Mouse (Mus musculus) limb, embryonic 10.5 days (tissue): Measurements from ENCODE around the gene Hist2h3b. TPM values are rescaled to one million over a fixed set of nuclear protein-coding genes. Genes with fewer than 3 reads are reported as not detected.
"Not testable (repeated sequence)": the region's sequence is repeated elsewhere in the genome, so short reads cannot be mapped to it uniquely, and the experiment has no call there.

Source experiments
- DNase-seq: peaks from one replicate; pipeline ENCODE4 v3.0.0-alpha.2; 2017; ENCODE audit warnings: low spot score
- H3K27ac ChIP-seq: fragments of 300-500 bp; sonication (generic); 2 replicates; pipeline ENCODE4 v1.5.1; 2016; ENCODE audit warnings: mild to moderate bottlenecking
- H3K27me3 ChIP-seq: fragments of 300-500 bp; sonication (generic); 2 replicates; pipeline ENCODE4 v1.6.1; 2016; ENCODE audit warnings: low read depth, mild to moderate bottlenecking; ENCODE audit not compliant: poor library complexity, severe bottlenecking
- H3K36me3 ChIP-seq: fragments of 300-500 bp; sonication (generic); 2 replicates; pipeline ENCODE4 v1.6.1; 2016; ENCODE audit warnings: mild to moderate bottlenecking, moderate library complexity
- H3K4me1 ChIP-seq: fragments of 300-500 bp; sonication (generic); 2 replicates; pipeline ENCODE4 v1.6.1; 2016
- H3K4me3 ChIP-seq: fragments of 300-500 bp; sonication (generic); 2 replicates; pipeline ENCODE4 v1.5.1; 2016; ENCODE audit warnings: mild to moderate bottlenecking, moderate library complexity
- H3K9me3 ChIP-seq: fragments of 300-500 bp; sonication (generic); replicated peaks from 2 replicates; pipeline ENCODE4 v1.6.1; 2016; ENCODE audit warnings: mild to moderate bottlenecking
- WGBS: fragments of 180-500 bp; shearing (Covaris S2); methylation state at CpG from one replicate; pipeline ENCODE4 v1.1.7; 2016; 5-methylcytosine and 5-hydroxymethylcytosine counted together
- polyA plus RNA-seq: library from polyadenylated mRNA; unstranded; fragments of >200 nt; fragmentation: Nextera tagmentation; extraction: Ambion mirVana; gene quantifications from 2 replicates; pipeline ENCODE4 v1.2.1, GENCODE M21; 2016

The Hist2h3b gene
- polyA plus RNA-seq, 1 experiment from 2014 or later = 54.0 TPM

DNA sequence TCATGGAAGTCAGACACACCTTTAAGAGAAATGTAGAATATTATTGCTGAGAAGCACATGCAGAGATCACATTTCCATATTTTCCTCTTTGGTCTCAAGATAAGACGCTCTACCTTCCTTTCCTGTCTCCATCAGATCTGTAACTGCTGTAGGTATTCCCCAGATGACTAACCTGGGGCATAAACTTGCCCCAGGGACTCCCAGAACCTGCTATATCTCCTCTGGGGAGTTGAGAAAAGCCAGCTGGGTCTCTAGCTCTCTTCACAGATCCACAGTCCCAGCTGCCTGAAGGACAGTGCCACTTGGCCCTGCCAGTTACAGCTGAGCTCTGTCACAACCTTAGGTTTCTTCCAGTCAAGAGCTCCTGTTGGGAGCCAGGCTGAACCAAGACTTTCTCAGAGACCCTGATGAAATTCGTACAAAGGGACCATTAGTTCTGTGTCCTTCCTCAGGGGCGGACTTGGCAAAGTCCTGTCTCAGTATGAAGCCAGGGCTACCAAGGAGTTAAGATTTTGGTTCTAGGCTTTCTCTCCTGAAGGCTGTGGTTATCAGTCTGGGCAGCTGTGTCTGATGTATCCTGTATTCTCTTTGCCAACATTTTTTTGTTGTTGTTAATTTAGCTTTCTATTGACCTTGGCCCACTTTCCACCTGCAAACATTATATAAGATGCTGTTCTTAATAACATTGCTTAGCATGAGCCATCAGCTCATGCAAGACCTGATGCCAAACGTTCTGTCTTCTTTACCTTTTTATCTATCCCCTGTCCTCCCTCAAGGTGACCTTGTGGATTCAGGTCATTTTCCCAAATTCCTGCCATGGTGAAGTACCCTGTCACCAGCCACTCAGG is 37.3 kb upstream of the Hist2h3b start:
- 78% methylated on average over 4 of the region's 4 CpGs for WGBS
- no peaks in the 10 kb centered on the region for H3K36me3 ChIP-seq
- H3K27ac ChIP-seq = no peak overlapping the region
- H3K27me3 ChIP-seq = no peaks in the 10 kb centered on the region
- DNase-seq = no peak
- no peak overlapping the region for H3K4me3 ChIP-seq
- H3K4me1 ChIP-seq = peaks cover 2% of the 10 kb centered on the region; the same call in 1 of the 2 replicates
- no peaks in the 10 kb centered on the region for H3K9me3 ChIP-seq

DNA sequence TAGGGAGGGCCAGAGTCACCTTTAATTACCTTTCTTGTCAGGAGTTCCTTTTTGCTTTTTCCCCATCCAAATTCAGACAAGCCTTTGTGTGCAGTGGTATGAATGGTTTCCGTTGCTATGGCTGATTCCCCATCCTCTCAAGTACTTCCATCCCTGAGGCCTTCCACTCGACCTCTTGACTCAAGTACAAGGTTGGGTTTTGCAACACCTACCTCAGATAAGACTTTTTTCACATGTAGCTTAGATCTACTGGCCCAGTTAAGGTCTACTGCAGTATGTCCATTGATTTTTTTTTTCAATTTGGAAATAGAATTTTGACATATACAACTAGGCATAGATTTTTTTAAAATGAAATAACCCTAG is 36.7 kb upstream of the Hist2h3b start:
- H3K27me3 ChIP-seq = no peaks in the 10 kb centered on the region
- H3K4me1 ChIP-seq = peaks cover under 1% of the 10 kb centered on the region; the same call in 1 of the 2 replicates
- no peak overlapping the region for H3K4me3 ChIP-seq
- H3K36me3 ChIP-seq = no peaks in the 10 kb centered on the region
- H3K27ac ChIP-seq = no peak overlapping the region
- H3K9me3 ChIP-seq = no peaks in the 10 kb centered on the region
- DNase-seq = no peak
- WGBS = 68% methylated on average over 2 of the region's 2 CpGs

DNA sequence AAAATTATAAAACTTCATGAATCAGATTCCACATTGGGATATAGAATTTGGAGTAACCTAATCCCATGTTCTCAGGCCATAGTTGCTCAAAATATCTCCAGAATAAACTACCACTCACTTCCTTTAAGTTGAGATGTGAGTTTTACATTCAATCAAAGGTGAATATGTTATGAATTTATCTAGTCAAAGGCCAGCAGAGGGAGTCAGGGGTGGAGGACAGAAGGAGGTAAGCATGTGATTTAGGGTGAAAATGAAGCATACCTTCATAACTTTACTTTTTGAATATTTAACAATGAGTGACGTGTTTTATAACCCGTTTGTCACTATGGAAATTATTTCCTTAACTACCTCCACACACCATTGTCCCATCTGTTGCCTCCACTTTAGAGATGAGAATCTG is 33.5 kb upstream of the Hist2h3b start:
- H3K27me3 ChIP-seq = no peaks in the 10 kb centered on the region
- no peak overlapping the region for H3K4me3 ChIP-seq
- 87% methylated on average over 2 of the region's 2 CpGs for WGBS
- DNase-seq = no peak
- no peaks in the 10 kb centered on the region for H3K36me3 ChIP-seq
- peaks cover 12% of the 10 kb centered on the region for H3K4me1 ChIP-seq
- H3K9me3 ChIP-seq = no peaks in the 10 kb centered on the region
- H3K27ac ChIP-seq = no peak overlapping the region

DNA sequence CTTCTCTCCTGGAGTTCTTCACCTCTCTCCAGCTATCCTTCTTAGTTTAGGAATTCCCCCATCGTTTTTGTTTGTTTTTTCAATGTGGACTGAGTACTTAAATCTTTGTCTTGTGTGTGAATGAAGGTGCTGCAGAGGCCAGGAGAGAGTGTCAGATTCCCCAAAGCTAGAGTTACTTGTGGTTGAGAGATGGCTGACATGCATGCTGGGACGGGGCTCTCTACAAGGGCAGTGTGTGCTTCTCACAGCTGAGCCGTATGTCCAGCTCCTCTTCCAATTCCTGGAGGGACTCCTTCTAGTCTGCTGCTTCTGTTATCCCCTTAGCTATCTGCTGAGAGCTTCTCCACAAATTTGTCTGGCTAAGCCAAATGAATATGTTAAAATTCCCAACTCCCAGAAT is 32.6 kb upstream of the Hist2h3b start:
- DNase-seq = no peak
- Histone ChIP-seq H3K27ac (no peak overlapping the region), H3K27me3 (no peaks in the 10 kb centered on the region), H3K36me3 (no peaks in the 10 kb centered on the region), H3K9me3 (no peaks in the 10 kb centered on the region), H3K4me1 (peaks cover 15% of the 10 kb centered on the region), H3K4me3 (no peak overlapping the region; the same call in 1 of the 2 replicates)
- WGBS = 67% methylated on average over 3 of the region's 3 CpGs

DNA sequence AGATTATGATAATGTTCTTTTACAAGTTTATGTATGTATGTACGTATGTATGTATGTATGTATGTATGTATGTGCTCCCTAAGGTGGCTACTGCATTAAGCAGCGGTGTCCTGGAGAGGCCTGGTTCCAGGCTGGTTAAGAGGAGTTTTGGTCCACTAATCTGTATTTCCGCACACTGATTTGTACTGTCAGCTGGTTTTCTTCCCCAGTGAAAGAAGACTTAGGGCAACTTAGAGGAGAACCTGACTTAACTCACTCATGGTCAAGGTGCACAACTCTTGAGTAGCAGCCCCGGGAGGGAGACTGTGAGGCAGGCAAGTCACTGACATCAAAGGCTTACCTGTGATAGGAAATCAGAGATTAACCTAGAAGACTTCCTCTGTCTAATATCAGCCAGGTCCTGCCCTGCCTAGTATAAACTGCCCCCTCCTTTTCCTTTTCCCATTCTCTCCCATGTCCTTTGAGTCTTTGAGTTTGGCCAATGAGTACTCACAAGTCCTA is 31.6 kb upstream of the Hist2h3b start:
- H3K4me3 ChIP-seq = peak overlapping the region; percentile 57
- 87% methylated on average over 4 of the region's 4 CpGs for WGBS
- peaks cover 19% of the 10 kb centered on the region for H3K4me1 ChIP-seq
- H3K36me3 ChIP-seq = no peaks in the 10 kb centered on the region
- peak overlapping the region; percentile 90 for H3K27ac ChIP-seq
- no peaks in the 10 kb centered on the region for H3K9me3 ChIP-seq
- H3K27me3 ChIP-seq = no peaks in the 10 kb centered on the region
- peak; percentile 40 for DNase-seq

DNA sequence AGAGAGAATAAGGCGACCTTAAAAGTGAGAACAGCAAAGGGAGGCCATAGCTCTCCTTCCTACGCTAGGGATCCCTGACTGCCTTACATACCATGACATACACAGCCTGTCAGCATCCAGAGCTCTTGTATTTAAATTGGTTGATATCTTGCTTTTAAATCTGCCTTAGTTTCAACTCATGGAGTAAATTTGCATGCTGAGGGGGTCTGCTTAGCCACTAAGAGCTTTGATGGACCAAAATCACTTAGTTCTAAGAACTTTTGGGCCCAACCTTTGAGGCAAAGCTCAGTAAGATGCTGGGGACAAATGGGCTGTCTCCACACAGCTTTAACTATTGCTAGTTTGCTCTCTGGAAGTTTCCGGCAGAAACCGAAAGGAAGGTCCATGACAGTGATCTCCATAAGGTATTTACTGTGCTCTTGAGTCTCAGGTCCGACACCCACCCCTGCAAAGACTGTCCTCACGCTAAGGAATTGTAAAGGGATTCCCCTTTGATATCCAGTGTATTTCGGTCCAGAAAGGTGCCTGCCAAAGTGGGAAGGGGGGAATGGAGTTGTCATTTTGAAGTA is 31.0 kb upstream of the Hist2h3b start:
- Histone ChIP-seq H3K27me3 (no peaks in the 10 kb centered on the region), H3K4me3 (peak overlapping the region; percentile 57), H3K9me3 (no peaks in the 10 kb centered on the region), H3K27ac (peak overlapping the region; percentile 90), H3K36me3 (no peaks in the 10 kb centered on the region), H3K4me1 (peaks cover 22% of the 10 kb centered on the region)
- DNase-seq = peak; percentile 49
- 31% methylated on average over 7 of the region's 7 CpGs for WGBS

DNA sequence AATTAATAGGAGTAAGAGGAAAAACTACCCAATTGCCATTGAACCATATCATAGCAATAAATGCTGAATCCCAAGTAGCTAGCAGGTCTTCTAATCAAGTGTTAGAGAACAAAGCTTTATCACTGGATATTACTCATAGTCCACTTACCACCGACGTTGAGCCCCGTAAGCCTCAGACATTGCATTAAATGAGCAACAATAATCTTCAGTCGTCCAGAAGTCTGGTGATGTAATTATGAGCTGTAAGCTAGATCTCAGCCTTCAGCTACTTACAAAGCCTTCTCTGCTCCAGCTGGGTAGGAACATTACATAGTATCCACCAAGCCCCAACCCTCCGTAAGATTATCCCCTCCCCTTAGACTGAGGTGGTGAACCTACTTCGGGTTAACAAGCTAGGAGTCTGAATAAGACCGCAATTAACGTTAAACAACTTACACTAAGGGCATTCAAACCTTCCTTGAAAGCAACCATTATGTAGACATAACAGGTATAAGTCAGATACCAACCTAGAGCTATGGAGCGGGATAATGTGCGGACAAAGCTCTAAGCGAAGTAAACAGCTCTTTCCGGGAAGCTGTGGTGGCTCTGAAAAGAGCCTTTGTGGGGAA is 30.4 kb upstream of the Hist2h3b start:
- DNase-seq = peak; percentile 43
- Histone ChIP-seq H3K9me3 (no peaks in the 10 kb centered on the region), H3K4me3 (peak overlapping the region; percentile 57), H3K27ac (peak overlapping the region; percentile 90), H3K4me1 (peaks cover 28% of the 10 kb centered on the region), H3K36me3 (no peaks in the 10 kb centered on the region), H3K27me3 (no peaks in the 10 kb centered on the region)
- WGBS = under 1% methylated on average over 12 of the region's 12 CpGs

DNA sequence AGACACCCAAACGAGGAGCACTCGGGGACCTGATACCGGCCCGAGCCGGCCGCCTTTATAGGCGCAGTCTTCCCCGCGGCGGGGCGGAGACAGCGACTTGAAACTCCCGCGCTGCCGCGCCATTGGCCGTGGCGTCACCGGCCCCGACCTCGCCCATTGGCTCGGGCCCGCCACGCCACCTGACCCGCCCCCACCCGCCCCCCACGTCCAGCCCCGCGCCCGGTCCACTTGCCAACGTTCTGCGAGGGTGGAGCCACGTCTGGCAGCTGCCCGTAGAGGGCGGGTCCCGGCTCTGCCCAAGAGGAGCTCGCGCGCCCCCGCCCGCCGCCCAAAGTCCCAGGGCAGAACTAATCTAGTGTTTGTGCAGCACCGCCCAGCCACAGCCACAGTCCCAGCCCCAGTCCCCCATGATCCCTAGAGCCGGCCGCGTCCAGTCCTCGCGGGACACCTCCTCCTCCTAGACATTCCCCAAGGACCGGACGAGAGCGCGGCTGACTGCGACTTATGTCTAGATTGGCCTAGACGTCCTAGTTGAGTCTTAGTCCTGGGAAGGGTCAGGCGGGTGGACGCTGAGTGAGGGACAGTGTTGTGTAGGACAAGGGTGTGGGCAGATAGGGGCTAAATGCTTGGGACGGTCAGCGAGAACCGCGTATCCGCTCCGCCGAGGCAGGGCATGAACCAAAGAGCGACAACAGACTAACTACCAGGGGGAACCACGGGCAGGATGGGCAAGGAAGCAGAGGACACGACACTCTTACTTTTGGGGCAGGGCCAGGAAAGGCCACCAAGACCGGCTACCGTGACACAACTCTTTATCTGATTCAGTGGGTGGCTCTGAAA is 29.3 kb upstream of the Hist2h3b start, which contains the start of gene Hist2h3c2:
Gene Hist2h3c2, minus strand, starts transcription at position 174 of the 840 bp plus-strand sequence.
- H3K27ac ChIP-seq = peak within 1 kb of the TSS; percentile 90
- H3K4me1 ChIP-seq = peaks cover 39% of the 10 kb centered on the region
- WGBS = under 1% methylated on average over 12 of the region's 68 CpGs
- H3K9me3 ChIP-seq, H3K27me3 ChIP-seq, H3K36me3 ChIP-seq, DNase-seq: not testable (repeated sequence)
- H3K4me3 ChIP-seq = peak within 1 kb of the TSS; percentile 57

DNA sequence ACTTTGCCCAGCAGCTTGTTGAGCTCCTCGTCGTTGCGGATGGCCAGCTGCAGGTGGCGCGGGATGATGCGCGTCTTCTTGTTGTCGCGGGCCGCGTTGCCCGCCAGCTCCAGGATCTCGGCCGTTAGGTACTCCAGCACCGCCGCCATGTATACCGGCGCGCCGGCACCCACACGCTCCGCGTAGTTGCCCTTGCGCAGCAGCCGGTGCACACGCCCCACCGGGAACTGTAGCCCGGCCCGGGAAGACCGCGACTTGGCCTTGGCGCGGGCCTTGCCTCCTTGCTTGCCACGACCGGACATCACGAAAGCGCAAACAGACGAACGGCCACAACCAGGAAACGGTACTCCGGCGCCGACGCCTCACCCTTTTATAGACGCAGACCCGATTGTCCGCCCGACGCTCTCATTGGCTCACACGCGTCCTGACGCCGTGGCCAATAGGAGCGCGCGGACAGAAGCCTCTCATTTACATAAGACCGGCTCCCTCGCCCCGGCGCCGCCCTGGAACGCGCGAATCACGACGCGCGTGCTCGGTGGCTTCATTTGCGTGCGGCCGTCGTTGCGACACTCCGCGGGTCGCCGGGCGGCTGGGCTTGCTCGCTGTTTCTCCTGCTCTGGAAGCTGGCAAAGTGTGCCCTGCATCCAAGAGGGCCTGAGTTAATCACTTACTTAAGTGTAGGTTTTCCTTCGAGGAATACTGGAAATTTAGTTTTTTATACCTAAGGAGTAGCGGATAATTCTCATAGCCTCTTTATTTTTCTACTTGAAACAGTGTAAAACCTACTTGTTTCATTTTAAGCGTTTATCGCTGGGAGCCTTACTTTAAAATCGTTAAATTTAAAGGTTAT is 28.3 kb upstream of the Hist2h3b start, which contains the start of gene Hist2h2aa2:
Gene Hist2h2aa2, minus strand, starts transcription at position 328 of the 850 bp plus-strand sequence.
- H3K27me3 ChIP-seq, H3K9me3 ChIP-seq, H3K36me3 ChIP-seq: not testable (repeated sequence)
- WGBS = 5% methylated on average over 29 of the region's 85 CpGs
- peak within 1 kb of the TSS; percentile 95 for H3K27ac ChIP-seq
- peaks cover 49% of the 10 kb centered on the region for H3K4me1 ChIP-seq
- peak within 1 kb of the TSS; percentile 40 for H3K4me3 ChIP-seq
- peak; percentile 75 for DNase-seq

DNA sequence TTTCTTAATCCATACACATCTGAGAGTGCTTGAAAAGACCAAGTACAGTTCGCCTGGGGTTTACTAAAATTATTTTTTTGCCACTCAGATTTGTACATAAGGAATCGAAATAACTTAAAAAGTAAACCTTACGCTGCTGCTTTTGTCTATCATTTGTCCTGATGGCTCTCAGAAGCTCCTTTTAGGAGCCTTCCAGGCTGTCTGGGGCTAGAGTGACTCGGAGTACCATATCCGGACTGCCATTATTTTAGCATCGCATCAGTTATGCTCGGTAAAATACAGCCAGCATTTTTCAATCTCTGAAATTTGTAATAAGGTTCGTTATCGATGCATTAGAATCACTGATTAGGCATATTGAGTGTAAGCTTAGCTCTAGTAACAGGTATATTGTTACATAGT is 27.7 kb upstream of the Hist2h3b start:
- DNase-seq = no peak
- Histone ChIP-seq H3K4me1 (peaks cover 49% of the 10 kb centered on the region), H3K9me3 (no peaks in the 10 kb centered on the region), H3K27me3 (no peaks in the 10 kb centered on the region), H3K4me3 (peak overlapping the region; percentile 40), H3K27ac (peak overlapping the region; percentile 95), H3K36me3 (no peaks in the 10 kb centered on the region)
- WGBS = 87% methylated on average over 9 of the region's 9 CpGs

DNA sequence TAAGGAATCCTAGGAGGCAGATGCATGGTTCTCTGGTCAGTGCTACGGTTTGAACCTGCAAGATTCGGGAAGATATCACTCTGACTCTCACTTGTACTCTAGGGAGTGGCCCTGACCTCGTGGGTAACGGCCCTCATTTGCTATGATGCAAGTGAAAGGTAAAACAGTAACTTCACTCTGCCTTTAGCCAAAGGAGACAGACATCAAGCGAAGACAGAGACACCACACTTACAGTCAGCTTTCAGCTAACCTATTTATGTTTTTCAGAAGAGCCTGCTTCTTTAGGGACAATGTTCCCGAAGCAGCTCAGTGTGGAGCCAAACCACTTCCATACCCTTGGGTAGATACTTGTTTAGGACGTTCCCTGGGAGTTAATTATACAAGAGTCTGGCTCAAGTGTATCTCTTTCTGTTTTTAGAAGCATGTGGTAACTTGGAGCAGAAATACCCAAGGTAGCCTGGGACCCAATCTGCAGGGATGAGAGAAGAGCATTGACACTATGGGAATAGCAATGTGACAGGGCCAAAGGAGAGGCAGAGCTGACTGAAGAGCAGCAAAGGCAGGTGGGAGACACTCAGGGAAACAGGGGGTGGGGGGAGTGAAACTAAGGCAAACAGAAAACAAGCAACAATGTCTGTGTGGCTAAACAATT is 24.4 kb upstream of the Hist2h3b start:
- Histone ChIP-seq H3K36me3 (no peaks in the 10 kb centered on the region), H3K4me1 (peaks cover 56% of the 10 kb centered on the region), H3K4me3 (peak overlapping the region; percentile 55), H3K9me3 (no peaks in the 10 kb centered on the region), H3K27me3 (peaks cover 2% of the 10 kb centered on the region; the same call in 1 of the 2 replicates), H3K27ac (peak overlapping the region; percentile 95)
- 89% methylated on average over 7 of the region's 7 CpGs for WGBS
- DNase-seq = no peak
